In genomic region chr15:102100161-102100981, GRCm38 (mm10) we compare ENCODE assay signal across 8 mouse cellular contexts. TPM values are rescaled to one million over a fixed set of nuclear protein-coding genes. Genes with fewer than 3 reads are reported as not detected.
A peak's percentile ranks its signal among the peaks of the same experiment; 100 is the strongest.
DNase-seq lines count a peak whose midpoint lies in the region; ATAC-seq and TF ChIP-seq lines count a peak whose summit lies in the region.

TSS of gene Tns2 (plus strand) at chr15:102100413.

- peaks cover 28% of the 10 kb centered on the region for H3K4me1 ChIP-seq in intestine, postnatal 0 days (replicated peaks; ENCODE audit: control insufficient read depth, insufficient read depth, low read length)
- H3K4me1 ChIP-seq in limb, embryonic 12.5 days (replicated peaks) = peaks cover 83% of the 10 kb centered on the region
- H3K4me1 ChIP-seq in midbrain, embryonic 13.5 days (replicated peaks) = peaks cover 49% of the 10 kb centered on the region

- peaks cover 30% of the 10 kb centered on the region for H3K36me3 ChIP-seq in intestine, postnatal 0 days (ENCODE audit: control insufficient read depth, insufficient read depth)
- H3K36me3 ChIP-seq in limb, embryonic 12.5 days = peaks cover 32% of the 10 kb centered on the region
- peaks cover 31% of the 10 kb centered on the region for H3K36me3 ChIP-seq in midbrain, embryonic 13.5 days

- H3K9ac ChIP-seq in intestine, postnatal 0 days (ENCODE audit: low read depth, low read length) = peak within 1 kb of the TSS; percentile 46
- peak within 1 kb of the TSS; percentile 77 for H3K9ac ChIP-seq in limb, embryonic 12.5 days (replicated peaks)
- H3K9ac ChIP-seq in midbrain, embryonic 13.5 days (replicated peaks) = peak within 1 kb of the TSS; percentile 63

- peak within 1 kb of the TSS; percentile 57 for H3K4me3 ChIP-seq in intestine, postnatal 0 days (ENCODE audit: low read depth, low read length)
- H3K4me3 ChIP-seq in limb, embryonic 12.5 days (replicated peaks) = peak within 1 kb of the TSS; percentile 58
- H3K4me3 ChIP-seq in midbrain, embryonic 13.5 days (replicated peaks) = peak within 1 kb of the TSS; percentile 43

- peak within 1 kb of the TSS; percentile 87 for H3K27ac ChIP-seq in intestine, postnatal 0 days (ENCODE audit: low read depth, low read length)
- H3K27ac ChIP-seq in limb, embryonic 12.5 days = peak within 1 kb of the TSS; percentile 93
- H3K27ac ChIP-seq in midbrain, embryonic 13.5 days = peak within 1 kb of the TSS; percentile 30; the same call in 1 of the 2 replicates

- DNase-seq in left cerebral cortex, adult 18-20 months (ENCODE audit: low spot score in 2 of 2) = peak; percentile 70 to 79
- no peak for DNase-seq in left cerebral cortex, adult 11 months (ENCODE audit: low spot score)
- DNase-seq in embryo, embryonic 10.5 days (ENCODE audit: low spot score) = peak; percentile 78
- no peak for DNase-seq in gonadal fat pad, adult 2 months (ENCODE audit: low read depth)
- DNase-seq in spleen, postnatal 10 days (ENCODE audit: low spot score in 2 of 2) = peak; percentile 45 to 67

- peak; percentile 75 for TF ChIP-seq CTCF in intestine, postnatal 0 days (IDR thresholded peaks at IDR 0.05; ENCODE audit: low read depth)

- no peaks in the 10 kb centered on the region for H3K9me3 ChIP-seq in intestine, postnatal 0 days (ENCODE audit: control insufficient read depth)
- H3K9me3 ChIP-seq in limb, embryonic 12.5 days = no peaks in the 10 kb centered on the region
- H3K9me3 ChIP-seq in midbrain, embryonic 13.5 days = no peaks in the 10 kb centered on the region

- no peaks in the 10 kb centered on the region for H3K27me3 ChIP-seq in intestine, postnatal 0 days (replicated peaks; ENCODE audit: control insufficient read depth, insufficient read depth, low read length)
- 0 out of 2 replicates have a peak, but pooled peaks cover under 1% of the 10 kb centered on the region for H3K27me3 ChIP-seq in limb, embryonic 12.5 days
- peaks cover 60% of the 10 kb centered on the region for H3K27me3 ChIP-seq in midbrain, embryonic 13.5 days

- 1% methylated on average over 79 of the region's 82 CpGs for WGBS in intestine, postnatal 0 days
- 2% methylated on average over 47 of the region's 82 CpGs for WGBS in limb, embryonic 12.5 days
- WGBS in midbrain, embryonic 13.5 days = 1% methylated on average over 62 of the region's 82 CpGs

- peak; percentile 70 for ATAC-seq in intestine, postnatal 0 days
- ATAC-seq in limb, embryonic 12.5 days (ENCODE audit: insufficient number of reproducible peaks, insufficient read depth, low FRiP score, low TSS enrichment, low read depth) = peak; percentile 52
- ATAC-seq in midbrain, embryonic 13.5 days = peak; percentile 65

- peak within 1 kb of the TSS; percentile 88 for H3K4me2 ChIP-seq in intestine, postnatal 0 days (replicated peaks; ENCODE audit: low read depth)
- H3K4me2 ChIP-seq in limb, embryonic 12.5 days = peak within 1 kb of the TSS; percentile 89
- peak within 1 kb of the TSS; percentile 71 for H3K4me2 ChIP-seq in midbrain, embryonic 13.5 days (replicated peaks)

RNA-seq across cellular contexts. Expression of gene Tns2, which starts in this region (rescaled TPM):
- 10 to 100 TPM; 16.0 to 21.8 TPM for total RNA-seq in left cerebral cortex, adult 18-20 months (2021)
- polyA plus RNA-seq in gonadal fat pad, adult 2 months (2012; rRNA removed) = 92.6 and 151 TPM in 2 replicates
- 11.7 and 15.0 TPM in 2 replicates for polyA plus RNA-seq in intestine, postnatal 0 days (2015; fragmentation: Nextera tagmentation; extraction: Ambion mirVana)
- polyA plus RNA-seq in limb, embryonic 12.5 days (2016; fragmentation: Nextera tagmentation; extraction: Ambion mirVana) = 16.6 and 22.6 TPM in 2 replicates
- 6.1 and 6.9 TPM in 2 replicates for polyA plus RNA-seq in midbrain, embryonic 13.5 days (2015; fragmentation: Nextera tagmentation; extraction: Ambion mirVana)

Comparison
In these comparisons a context has a peak if more than half of its experiments do, and no peak if none do; other contexts are left out.
1. DNase-seq: peak in left cerebral cortex, adult 18-20 months (2 of 2), embryo, embryonic 10.5 days (single experiment) and spleen, postnatal 10 days (2 of 2); none in left cerebral cortex, adult 11 months (single experiment) and gonadal fat pad, adult 2 months (single experiment).
2. H3K27ac ChIP-seq: peak in every context shown above with its lines; median percentile 93 in limb, embryonic 12.5 days; 87 in intestine, postnatal 0 days; 30 in midbrain, embryonic 13.5 days.
3. Peak in every context shown above with its lines, with median percentiles within 50 percentile points of each other: ATAC-seq, H3K4me2 ChIP-seq, H3K4me3 ChIP-seq and H3K9ac ChIP-seq.